Mouse (Mus musculus) layer of hippocampus, postnatal 36 days (tissue): ENCODE results near the gene Gdpd5. TPM values are rescaled to one million over a fixed set of nuclear protein-coding genes. Genes with fewer than 3 reads are reported as not detected.
A peak's percentile ranks its signal among the peaks of the same experiment; 100 is the strongest.
"Not testable (repeated sequence)": the region's sequence is repeated elsewhere in the genome, so short reads cannot be mapped to it uniquely, and the experiment has no call there.

ENCODE experiments used
- DNase-seq, 2 experiments: peaks; one replicate each; pipeline ENCODE4 v3.0.0; 2022
- total RNA-seq, 2 experiments: library from RNA; stranded (reverse); gene quantifications; 2 replicates each; pipeline ENCODE4 v1.2.3; 2021

Gdpd5 gene
- total RNA-seq, 2 experiments from 2014 or later: 19.1 to 19.9 TPM

GRCm38 (mm10) chr7:99477235-99477634 lies 96.0 kb downstream of the Gdpd5 start:
- DNase-seq: no peak

GRCm38 (mm10) chr7:99482637-99483036 lies 101.4 kb downstream of the Gdpd5 start:
- no peak for DNase-seq

DNA sequence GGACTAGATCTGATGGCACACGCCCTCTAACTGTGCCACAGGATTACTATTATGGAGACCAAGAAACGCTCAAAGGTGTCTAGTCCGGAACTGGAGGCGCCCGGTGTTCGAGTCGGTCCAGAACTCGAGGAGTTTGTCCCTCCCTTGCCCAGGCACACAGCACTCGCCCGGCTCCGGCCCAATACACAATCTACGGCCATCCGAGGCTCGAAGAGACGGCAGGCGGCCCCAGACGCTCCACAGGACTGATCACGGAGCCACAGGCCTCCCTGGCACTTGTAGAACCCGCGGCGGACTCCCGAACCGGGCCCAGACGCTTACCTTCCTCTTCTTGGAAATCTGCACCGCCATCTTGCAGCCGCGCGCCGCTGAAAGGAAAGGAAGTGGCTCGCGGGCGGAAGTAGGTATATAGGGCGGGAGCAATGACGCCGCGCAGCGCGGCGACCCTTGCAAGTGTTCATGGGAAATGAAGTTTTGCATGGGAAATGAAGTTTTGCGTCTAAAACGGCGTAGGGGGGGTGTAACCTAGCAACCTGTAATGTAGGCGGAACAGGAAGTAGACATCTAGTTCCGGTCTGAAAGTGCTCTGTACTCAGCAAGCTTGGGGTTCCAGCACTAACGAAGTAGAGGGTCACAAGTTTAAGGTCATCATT lies 102.2 kb downstream of the Gdpd5 start, which contains the start of gene Rps3:
Gene Rps3, minus strand, starts transcription at position 468 of the 653 bp plus-strand sequence.
- peak; percentile 93 to 94 for DNase-seq

DNA sequence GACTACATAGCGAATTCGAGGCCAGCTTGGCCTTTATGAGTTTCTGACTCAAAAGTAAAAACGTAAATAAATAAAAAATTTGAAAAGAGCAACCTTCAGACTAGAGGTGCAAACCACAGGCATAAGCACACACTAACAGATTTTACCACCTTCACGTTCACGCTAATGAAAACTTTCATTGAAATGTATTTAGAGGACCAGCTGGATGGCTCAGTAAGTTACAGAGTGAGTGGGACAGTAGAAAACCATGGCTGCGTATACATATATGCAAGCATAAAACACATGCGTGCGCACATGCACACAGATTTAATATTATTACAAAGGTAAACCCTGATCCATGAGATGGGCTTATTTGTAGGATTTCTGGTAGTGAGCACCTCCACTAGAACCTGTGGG lies 102.7 kb downstream of the Gdpd5 start:
- no peak for DNase-seq

- no peak for DNase-seq
Measured at GRCm38 (mm10) chr7:99484679-99485078, 103.5 kb downstream of the Gdpd5 start.

DNA sequence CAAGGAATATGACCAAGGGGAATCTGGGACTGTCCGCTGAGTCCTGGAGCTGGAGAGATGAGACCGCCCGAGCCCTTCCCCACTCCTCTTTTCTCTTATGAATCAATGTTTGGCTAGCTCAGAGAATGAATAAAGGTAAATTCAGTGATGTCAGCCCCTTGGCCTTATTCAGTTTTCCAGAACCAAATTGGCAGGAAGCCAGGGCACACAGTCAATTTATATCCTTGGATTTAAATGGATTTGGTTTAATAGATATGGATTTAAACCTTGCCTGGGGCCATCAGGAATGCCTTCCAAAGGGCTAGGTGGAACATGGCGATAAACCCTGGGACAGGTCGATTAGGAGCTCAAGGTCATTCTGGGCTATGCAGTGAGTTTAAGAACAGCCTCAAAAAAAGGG lies 108.5 kb downstream of the Gdpd5 start:
- no peak for DNase-seq

- no peak for DNase-seq
Measured at GRCm38 (mm10) chr7:99499128-99499527, 117.9 kb downstream of the Gdpd5 start.

DNA sequence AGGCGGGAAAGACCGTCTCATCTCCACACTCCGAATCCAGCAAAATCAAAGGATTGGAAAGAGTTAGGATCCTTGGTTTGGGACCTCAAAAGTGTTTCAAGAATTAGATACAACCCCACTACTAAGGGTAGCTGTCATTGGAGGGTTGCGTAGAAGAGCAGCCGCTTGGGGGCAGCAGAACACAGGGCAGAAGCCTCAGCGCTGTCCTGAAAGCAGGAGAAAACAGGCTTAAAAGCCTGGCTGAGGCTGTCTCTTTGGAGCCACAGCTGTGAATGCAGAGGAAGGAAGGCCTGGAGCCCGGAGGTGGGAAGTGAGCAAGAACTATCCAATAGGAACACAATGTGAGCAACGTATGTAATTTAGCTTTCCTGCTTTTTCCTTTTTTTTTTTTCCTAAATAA lies 119.0 kb downstream of the Gdpd5 start:
- peak; percentile 76 to 79 for DNase-seq

- DNase-seq: no peak
Measured at GRCm38 (mm10) chr7:99500655-99501054, 119.4 kb downstream of the Gdpd5 start.

GRCm38 (mm10) chr7:99501148-99501547 lies 119.9 kb downstream of the Gdpd5 start:
- DNase-seq: no peak

DNA sequence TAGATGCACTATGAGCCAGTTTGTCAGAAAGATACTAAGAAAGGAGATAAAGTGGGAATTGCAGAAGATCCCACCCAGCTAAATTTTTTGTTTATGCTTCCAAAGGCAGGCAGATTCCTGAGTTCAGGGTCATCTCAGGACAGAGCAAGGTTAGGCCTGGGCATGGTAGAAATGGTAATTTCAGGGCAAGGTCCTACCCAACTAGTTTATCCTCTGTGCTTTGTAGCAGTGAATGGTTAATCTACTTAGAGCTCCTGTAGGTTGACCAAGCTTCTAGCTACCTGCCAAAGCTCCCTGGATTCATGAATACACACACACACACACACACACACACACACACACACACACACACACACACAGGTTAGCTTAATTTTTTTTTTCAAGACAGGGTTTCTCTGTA lies 123.3 kb downstream of the Gdpd5 start:
- no peak for DNase-seq

DNA sequence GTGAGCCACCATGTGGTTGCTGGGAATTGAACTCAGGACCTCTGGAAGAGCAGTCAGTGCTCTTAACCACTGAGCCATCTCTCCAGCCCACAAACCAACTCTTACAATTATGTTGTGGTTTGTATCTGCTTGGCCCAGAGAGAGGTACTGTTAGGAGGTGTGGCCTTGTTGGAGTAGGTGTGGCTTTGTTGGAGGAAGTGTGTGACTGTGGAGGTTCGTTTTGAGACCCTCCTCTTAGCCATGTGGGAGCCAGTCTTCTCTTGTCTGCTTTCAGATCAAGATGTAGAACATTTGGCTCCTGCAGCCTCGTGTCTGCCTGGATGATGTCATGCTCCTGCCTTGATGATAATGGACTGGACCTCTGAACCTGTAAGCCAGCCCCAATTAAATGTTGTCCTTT lies 127.0 kb downstream of the Gdpd5 start:
- not testable (repeated sequence) for DNase-seq

DNA sequence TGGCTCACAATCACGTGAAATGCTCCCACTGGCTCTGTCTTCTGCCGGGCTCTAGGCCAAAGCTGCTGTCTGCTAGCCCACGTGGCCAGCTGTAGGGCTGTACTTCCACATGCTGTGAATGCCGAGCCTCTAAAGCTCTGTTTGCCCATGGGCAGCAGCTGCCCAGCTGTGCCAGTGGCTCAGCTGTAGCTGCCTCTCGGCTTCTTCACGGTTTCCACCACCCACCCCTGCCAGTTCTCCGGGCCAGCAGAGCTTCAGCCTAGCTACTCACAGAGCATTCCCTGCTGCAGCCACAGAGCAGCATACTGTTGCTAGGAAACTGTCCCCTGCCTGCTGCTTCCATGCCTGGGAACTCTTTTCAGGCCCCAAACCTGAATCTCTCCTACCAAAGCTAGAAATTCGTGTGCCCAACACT lies 128.9 kb downstream of the Gdpd5 start:
- DNase-seq: peak; percentile 64 to 75

Other genes with a start within 250 kb of the Gdpd5 start
- gene Uvrag, start 240.3 kb upstream of the Gdpd5 start, total RNA-seq: 10 to 100 TPM; 49.0 to 50.7 TPM
- 100 to 1,000 TPM in 1 of 2 experiments, 10 to 100 TPM in 1; 94.3 to 106 TPM for gene Dgat2, start 198.7 kb upstream of the Gdpd5 start, total RNA-seq
- not detected for gene Mogat2, start 142.8 kb upstream of the Gdpd5 start, total RNA-seq
- 100 to 1,000 TPM; 102 to 105 TPM for gene Map6, start 114.0 kb upstream of the Gdpd5 start, total RNA-seq
- 10 to 100 TPM; 25.7 to 34.6 TPM for gene Serpinh1, start 28.2 kb upstream of the Gdpd5 start, total RNA-seq
- 1 to 10 TPM; 1.9 to 3.9 TPM for gene Klhl35, start 84.6 kb downstream of the Gdpd5 start, total RNA-seq
- gene Rps3, start 102.3 kb downstream of the Gdpd5 start, total RNA-seq: 100 to 1,000 TPM; 250 to 259 TPM
- 100 to 1,000 TPM; 131 to 145 TPM for gene Arrb1, start 154.1 kb downstream of the Gdpd5 start, total RNA-seq
- 1 to 10 TPM; 5.3 to 6.0 TPM for gene Tpbgl, start 245.7 kb downstream of the Gdpd5 start, total RNA-seq